Mouse (Mus musculus) urinary bladder, postnatal 10 days (tissue): ENCODE measurements around the gene Gm5678.
"Not testable (repeated sequence)": the region's sequence is repeated elsewhere in the genome, so short reads cannot be mapped to it uniquely, and the experiment has no call there.

Source experiments
- DNase-seq: peaks from one replicate; pipeline ENCODE4 v3.0.0; 2022; ENCODE audit warnings: low spot score

Gene Gm5678

GRCm38 (mm10) chr16:93608731-93609130 lies 19.2 kb upstream of the Gm5678 start:
- no peak for DNase-seq

- DNase-seq = no peak
Observed at GRCm38 (mm10) chr16:93609796-93610195, 18.1 kb upstream of the Gm5678 start.

- no peak for DNase-seq
Observed at GRCm38 (mm10) chr16:93610961-93611360, 16.9 kb upstream of the Gm5678 start.

GRCm38 (mm10) chr16:93615118-93615870 lies 12.6 kb upstream of the Gm5678 start:
- no peak for DNase-seq

- not testable (repeated sequence) for DNase-seq
Observed at GRCm38 (mm10) chr16:93623759-93624158, 4.1 kb upstream of the Gm5678 start.

- DNase-seq = no peak
Observed at GRCm38 (mm10) chr16:93624671-93625070, 3.2 kb upstream of the Gm5678 start.

- no peak for DNase-seq
Observed at GRCm38 (mm10) chr16:93626745-93627144, 1.2 kb upstream of the Gm5678 start.

GRCm38 (mm10) chr16:93644006-93644405 lies 16.1 kb downstream of the Gm5678 start:
- DNase-seq = no peak

GRCm38 (mm10) chr16:93648441-93649183 lies 20.7 kb downstream of the Gm5678 start:
- DNase-seq = no peak

- no peak for DNase-seq
Observed at GRCm38 (mm10) chr16:93667976-93668375, 40.1 kb downstream of the Gm5678 start.

GRCm38 (mm10) chr16:93669521-93669920 lies 41.6 kb downstream of the Gm5678 start:
- no peak for DNase-seq

- not testable (repeated sequence) for DNase-seq
Observed at GRCm38 (mm10) chr16:93670466-93670865, 42.6 kb downstream of the Gm5678 start.

- DNase-seq = no peak
Observed at GRCm38 (mm10) chr16:93671064-93671463, 43.2 kb downstream of the Gm5678 start.

GRCm38 (mm10) chr16:93676376-93676775 lies 48.5 kb downstream of the Gm5678 start:
- no peak for DNase-seq

GRCm38 (mm10) chr16:93678206-93678605 lies 50.3 kb downstream of the Gm5678 start:
- no peak for DNase-seq

GRCm38 (mm10) chr16:93679165-93679564 lies 51.3 kb downstream of the Gm5678 start:
- no peak for DNase-seq
